Mouse (Mus musculus): ENCODE data around the gene Pde4b. TPM values are rescaled to one million over a fixed set of nuclear protein-coding genes. Genes with fewer than 3 reads are reported as not detected.

Gene Pde4b
- polyA plus RNA-seq, 1 experiment from 2014 or later: 3.1 TPM

GRCm38 (mm10) chr4:102603968-102604367, 516.6 kb downstream of the Pde4b start:
- 71% methylated on average over 3 of the region's 3 CpGs for WGBS (ENCODE audit: insufficient replicate concordance)
- no peak for ATAC-seq (ENCODE audit: low read depth)

GRCm38 (mm10) chr4:102605231-102605630, 517.9 kb downstream of the Pde4b start:
- Histone ChIP-seq H3K4me3 (ENCODE audit: low read depth, low read length) (no peak overlapping the region), H3K9me3 (replicated peaks; ENCODE audit: control insufficient read depth, low read length) (no peaks in the 10 kb centered on the region), H3K27ac (ENCODE audit: low read length) (no peak overlapping the region), H3K4me2 (ENCODE audit: low read depth, low read length) (no peak overlapping the region), H3K4me1 (ENCODE audit: control insufficient read depth, low read depth, low read length) (no peaks in the 10 kb centered on the region; the same call in 1 of the 2 replicates), H3K27me3 (ENCODE audit: control insufficient read depth, insufficient read depth, low read depth, low read length) (no peaks in the 10 kb centered on the region), H3K9ac (ENCODE audit: low read depth, low read length) (no peak overlapping the region), H3K36me3 (ENCODE audit: control insufficient read depth, insufficient read depth) (peaks cover 2% of the 10 kb centered on the region)
- 84% methylated on average over 8 of the region's 8 CpGs for WGBS (ENCODE audit: insufficient replicate concordance)
- no peak for ATAC-seq (ENCODE audit: low read depth)

More at GRCm38 (mm10) chr4:102603968-102604367, 516.6 kb downstream of the Pde4b start:
- no peaks in the 10 kb centered on the region for H3K9me3 ChIP-seq (replicated peaks; ENCODE audit: control insufficient read depth, low read length)
- H3K36me3 ChIP-seq (ENCODE audit: control insufficient read depth, insufficient read depth): peaks cover 2% of the 10 kb centered on the region
- H3K27ac ChIP-seq (ENCODE audit: low read length): no peak overlapping the region
- no peaks in the 10 kb centered on the region; the same call in 1 of the 2 replicates for H3K4me1 ChIP-seq (ENCODE audit: control insufficient read depth, low read depth, low read length)
- H3K9ac ChIP-seq (ENCODE audit: low read depth, low read length): no peak overlapping the region
- H3K27me3 ChIP-seq (ENCODE audit: control insufficient read depth, insufficient read depth, low read depth, low read length): no peaks in the 10 kb centered on the region
- H3K4me2 ChIP-seq (ENCODE audit: low read depth, low read length): no peak overlapping the region
- no peak overlapping the region for H3K4me3 ChIP-seq (ENCODE audit: low read depth, low read length)

- H3K9me3 ChIP-seq (replicated peaks; ENCODE audit: control insufficient read depth, low read length): no peaks in the 10 kb centered on the region
- H3K36me3 ChIP-seq (ENCODE audit: control insufficient read depth, insufficient read depth): peaks cover 2% of the 10 kb centered on the region
- H3K4me2 ChIP-seq (ENCODE audit: low read depth, low read length): no peak overlapping the region
- no peak overlapping the region for H3K9ac ChIP-seq (ENCODE audit: low read depth, low read length)
- no peak for ATAC-seq (ENCODE audit: low read depth)
- 78% methylated on average over 4 of the region's 4 CpGs for WGBS (ENCODE audit: insufficient replicate concordance)
- no peaks in the 10 kb centered on the region; the same call in 1 of the 2 replicates for H3K4me1 ChIP-seq (ENCODE audit: control insufficient read depth, low read depth, low read length)
- H3K27ac ChIP-seq (ENCODE audit: low read length): no peak overlapping the region
- no peak overlapping the region for H3K4me3 ChIP-seq (ENCODE audit: low read depth, low read length)
- H3K27me3 ChIP-seq (ENCODE audit: control insufficient read depth, insufficient read depth, low read depth, low read length): no peaks in the 10 kb centered on the region
These were observed 518.5 kb downstream of the Pde4b start for GRCm38 (mm10) chr4:102605722-102606341.

- H3K4me2 ChIP-seq (ENCODE audit: low read depth, low read length): no peak overlapping the region
- 42% methylated on average over 8 of the region's 8 CpGs for WGBS (ENCODE audit: insufficient replicate concordance)
- H3K27me3 ChIP-seq (ENCODE audit: control insufficient read depth, insufficient read depth, low read depth, low read length): no peaks in the 10 kb centered on the region
- H3K4me3 ChIP-seq (ENCODE audit: low read depth, low read length): no peak overlapping the region
- H3K36me3 ChIP-seq (ENCODE audit: control insufficient read depth, insufficient read depth): peaks cover 2% of the 10 kb centered on the region
- no peak overlapping the region for H3K9ac ChIP-seq (ENCODE audit: low read depth, low read length)
- no peak for ATAC-seq (ENCODE audit: low read depth)
- H3K27ac ChIP-seq (ENCODE audit: low read length): no peak overlapping the region
- H3K9me3 ChIP-seq (replicated peaks; ENCODE audit: control insufficient read depth, low read length): no peaks in the 10 kb centered on the region
- H3K4me1 ChIP-seq (ENCODE audit: control insufficient read depth, low read depth, low read length): no peaks in the 10 kb centered on the region; the same call in 1 of the 2 replicates
These were observed 519.5 kb downstream of the Pde4b start for GRCm38 (mm10) chr4:102606825-102607224.

GRCm38 (mm10) chr4:102607744-102608416, 520.5 kb downstream of the Pde4b start:
- Histone ChIP-seq H3K36me3 (ENCODE audit: control insufficient read depth, insufficient read depth) (peaks cover 2% of the 10 kb centered on the region), H3K4me2 (ENCODE audit: low read depth, low read length) (no peak overlapping the region), H3K4me1 (ENCODE audit: control insufficient read depth, low read depth, low read length) (no peaks in the 10 kb centered on the region; the same call in 1 of the 2 replicates), H3K27me3 (ENCODE audit: control insufficient read depth, insufficient read depth, low read depth, low read length) (no peaks in the 10 kb centered on the region), H3K9ac (ENCODE audit: low read depth, low read length) (no peak overlapping the region), H3K27ac (ENCODE audit: low read length) (no peak overlapping the region), H3K4me3 (ENCODE audit: low read depth, low read length) (no peak overlapping the region), H3K9me3 (replicated peaks; ENCODE audit: control insufficient read depth, low read length) (no peaks in the 10 kb centered on the region)
- 57% methylated on average over 7 of the region's 7 CpGs for WGBS (ENCODE audit: insufficient replicate concordance)
- no peak for ATAC-seq (ENCODE audit: low read depth)

- Histone ChIP-seq H3K27ac (ENCODE audit: low read length) (no peak overlapping the region), H3K27me3 (ENCODE audit: control insufficient read depth, insufficient read depth, low read depth, low read length) (no peaks in the 10 kb centered on the region), H3K4me1 (ENCODE audit: control insufficient read depth, low read depth, low read length) (no peaks in the 10 kb centered on the region), H3K36me3 (ENCODE audit: control insufficient read depth, insufficient read depth) (no peaks in the 10 kb centered on the region), H3K9ac (ENCODE audit: low read depth, low read length) (no peak overlapping the region), H3K4me2 (ENCODE audit: low read depth, low read length) (no peak overlapping the region), H3K4me3 (ENCODE audit: low read depth, low read length) (no peak overlapping the region), H3K9me3 (replicated peaks; ENCODE audit: control insufficient read depth, low read length) (no peaks in the 10 kb centered on the region)
- WGBS (ENCODE audit: insufficient replicate concordance): 66% methylated on average over 4 of the region's 4 CpGs
- no peak for ATAC-seq (ENCODE audit: low read depth)
These were observed 525.3 kb downstream of the Pde4b start for GRCm38 (mm10) chr4:102612596-102612995.

GRCm38 (mm10) chr4:102617774-102618173, 530.4 kb downstream of the Pde4b start:
- no peaks in the 10 kb centered on the region for H3K9me3 ChIP-seq (replicated peaks; ENCODE audit: control insufficient read depth, low read length)
- WGBS (ENCODE audit: insufficient replicate concordance): 42% methylated on average over 4 of the region's 4 CpGs
- H3K4me1 ChIP-seq (ENCODE audit: control insufficient read depth, low read depth, low read length): no peaks in the 10 kb centered on the region
- no peak for ATAC-seq (ENCODE audit: low read depth)
- no peaks in the 10 kb centered on the region for H3K27me3 ChIP-seq (ENCODE audit: control insufficient read depth, insufficient read depth, low read depth, low read length)
- no peak overlapping the region for H3K4me3 ChIP-seq (ENCODE audit: low read depth, low read length)
- no peak overlapping the region for H3K27ac ChIP-seq (ENCODE audit: low read length)
- H3K36me3 ChIP-seq (ENCODE audit: control insufficient read depth, insufficient read depth): no peaks in the 10 kb centered on the region
- H3K4me2 ChIP-seq (ENCODE audit: low read depth, low read length): no peak overlapping the region
- no peak overlapping the region for H3K9ac ChIP-seq (ENCODE audit: low read depth, low read length)

- Histone ChIP-seq H3K4me2 (ENCODE audit: low read depth, low read length) (no peak overlapping the region), H3K27ac (ENCODE audit: low read length) (no peak overlapping the region)
These were observed 531.3 kb downstream of the Pde4b start for GRCm38 (mm10) chr4:102618609-102619008.

GRCm38 (mm10) chr4:102620179-102620910, 533.0 kb downstream of the Pde4b start:
- Histone ChIP-seq H3K27ac (ENCODE audit: low read length) (no peak overlapping the region), H3K4me1 (ENCODE audit: control insufficient read depth, low read depth, low read length) (no peaks in the 10 kb centered on the region), H3K27me3 (ENCODE audit: control insufficient read depth, insufficient read depth, low read depth, low read length) (no peaks in the 10 kb centered on the region), H3K4me2 (ENCODE audit: low read depth, low read length) (no peak overlapping the region), H3K36me3 (ENCODE audit: control insufficient read depth, insufficient read depth) (no peaks in the 10 kb centered on the region), H3K9me3 (replicated peaks; ENCODE audit: control insufficient read depth, low read length) (no peaks in the 10 kb centered on the region), H3K9ac (ENCODE audit: low read depth, low read length) (no peak overlapping the region), H3K4me3 (ENCODE audit: low read depth, low read length) (no peak overlapping the region)
- 43% methylated on average over 4 of the region's 5 CpGs for WGBS (ENCODE audit: insufficient replicate concordance)
- no peak for ATAC-seq (ENCODE audit: low read depth)

More at GRCm38 (mm10) chr4:102618609-102619008, 531.3 kb downstream of the Pde4b start:
- no peaks in the 10 kb centered on the region for H3K4me1 ChIP-seq (ENCODE audit: control insufficient read depth, low read depth, low read length)
- no peak overlapping the region for H3K4me3 ChIP-seq (ENCODE audit: low read depth, low read length)
- no peaks in the 10 kb centered on the region for H3K27me3 ChIP-seq (ENCODE audit: control insufficient read depth, insufficient read depth, low read depth, low read length)
- WGBS (ENCODE audit: insufficient replicate concordance): 59% methylated on average over 3 of the region's 3 CpGs
- H3K36me3 ChIP-seq (ENCODE audit: control insufficient read depth, insufficient read depth): no peaks in the 10 kb centered on the region
- no peaks in the 10 kb centered on the region for H3K9me3 ChIP-seq (replicated peaks; ENCODE audit: control insufficient read depth, low read length)
- no peak overlapping the region for H3K9ac ChIP-seq (ENCODE audit: low read depth, low read length)
- no peak for ATAC-seq (ENCODE audit: low read depth)
